Mouse (Mus musculus) MEL (cell line): ENCODE results near the gene Gabrg3.

Source experiments
- GATA1 ChIP-seq: IDR thresholded peaks from 2 replicates; pipeline ENCODE4 v1.6.1; 2011; ENCODE audit warnings: low read depth, low read length, improper control_type of control experiment
- MAX ChIP-seq: IDR thresholded peaks from 2 replicates; pipeline ENCODE4 v1.6.1; 2011; ENCODE audit warnings: low read length, improper control_type of control experiment
- MXI1 ChIP-seq: IDR thresholded peaks from 2 replicates; pipeline ENCODE4 v1.6.1; 2011; ENCODE audit warnings: mild to moderate bottlenecking, low read depth, low read length, improper control_type of control experiment
- NELFE ChIP-seq: IDR thresholded peaks from 2 replicates; pipeline ENCODE4 v1.6.1; 2011; ENCODE audit warnings: low read depth, low read length, improper control_type of control experiment
- POLR2A ChIP-seq, 2 experiments: IDR thresholded peaks; 2 replicates each; pipeline ENCODE4 v1.6.1; 2011 to 2012; ENCODE audit warnings: low read length in 2 of 2, mild to moderate bottlenecking in 2 of 2, control low read depth in 1 of 2, improper control_type of control experiment in 1 of 2, low read depth in 1 of 2, moderate library complexity in 1 of 2; ENCODE audit not compliant: control insufficient read depth in 1 of 2, insufficient read depth in 1 of 2, poor library complexity in 1 of 2
- POLR2AphosphoS5 ChIP-seq: IDR thresholded peaks from 2 replicates; pipeline ENCODE4 v1.6.1; 2012; ENCODE audit warnings: low read depth, borderline replicate concordance, mild to moderate bottlenecking, inconsistent platforms, low read length, moderate library complexity, mixed read lengths
- ZMIZ1 ChIP-seq: IDR thresholded peaks from 2 replicates; pipeline ENCODE4 v1.6.1; 2012; ENCODE audit warnings: low read depth, mild to moderate bottlenecking, inconsistent platforms, low read length, improper control_type of control experiment, moderate library complexity

GRCm38 (mm10) chr7:57100065-57100464, 286.9 kb downstream of the Gabrg3 start:
- TF ChIP-seq POLR2AphosphoS5 (no peak), MXI1 (no peak), MAX (no peak), GATA1 (no peak), NELFE (no peak), POLR2A (IDR thresholded peaks at IDR 0.05; ENCODE audit: control insufficient read depth in 1 of 2, insufficient read depth in 1 of 2, low read depth in 1 of 2, low read length in 2 of 2, poor library complexity in 1 of 2) (no peak), ZMIZ1 (no peak)
